Mouse (Mus musculus) layer of hippocampus, adult 2 months (tissue): Measurements from ENCODE around the gene C1qtnf5. TPM values are rescaled to one million over a fixed set of nuclear protein-coding genes. Genes with fewer than 3 reads are reported as not detected.
A peak's percentile ranks its signal among the peaks of the same experiment; 100 is the strongest.

Source experiments
- DNase-seq, 2 experiments: peaks; one replicate each; pipeline ENCODE4 v3.0.0; 2022; ENCODE audit warnings: low spot score in 2 of 2
- H3K27ac ChIP-seq: fragments of 200-600 bp; 2 replicates; pipeline ENCODE4 v1.8.1; 2022
- H3K4me3 ChIP-seq: fragments of 200-600 bp; 2 replicates; pipeline ENCODE4 v1.8.1; 2022; ENCODE audit warnings: mild to moderate bottlenecking
- CTCF ChIP-seq: fragments of 200-600 bp; conservative IDR thresholded peaks from 2 replicates; pipeline ENCODE4 v1.8.1; 2022; ENCODE audit warnings: antibody characterized with exemption, mild to moderate bottlenecking, moderate library complexity
- long read RNA-seq, 2 experiments: library from polyadenylated mRNA; stranded (forward); transcript quantifications; one replicate each; pipeline ENCODE4 v2.0.0; 2021; ENCODE audit warnings: borderline mapping rate in 2 of 2
- total RNA-seq, 2 experiments: library from RNA; stranded (reverse); gene quantifications; 2 replicates each; pipeline ENCODE4 v1.2.3; 2021

Gene C1qtnf5
- total RNA-seq: 10 to 100 TPM; 12.3 to 14.4 TPM
- long read RNA-seq, experiment 1, transcript C1qtnf5-204 (3 exons, 1,365 nt): major isoform, 10 of 18 reads
- long read RNA-seq, experiment 1, partial matches to known transcripts: 0 of 18 reads
- long read RNA-seq, experiment 1, other reads (novel, unspliced or antisense): 2 of 18 reads
- long read RNA-seq, experiment 2, transcript C1qtnf5-204 (3 exons, 1,365 nt): major isoform, 9 of 17 reads
- long read RNA-seq, experiment 2, partial matches to known transcripts: 0 of 17 reads
- long read RNA-seq, experiment 2, other reads (novel, unspliced or antisense): 2 of 17 reads

GRCm38 (mm10) chr9:44107110-44107509 lies at the start of gene C1qtnf5:
Gene C1qtnf5, plus strand, starts transcription at chr9:44107245.
- peak within 1 kb of the TSS; percentile 17 for H3K4me3 ChIP-seq

GRCm38 (mm10) chr9:44058606-44059005 lies 48.4 kb upstream of the C1qtnf5 start:
- TF ChIP-seq CTCF: no peak
- DNase-seq: no peak

More at GRCm38 (mm10) chr9:44107110-44107509, at the start of gene C1qtnf5:
- no peak for TF ChIP-seq CTCF
- H3K27ac ChIP-seq: peak within 1 kb of the TSS; percentile 83
- peak; percentile 65 to 80 for DNase-seq

GRCm38 (mm10) chr9:44065177-44065576 lies 41.9 kb upstream of the C1qtnf5 start:
- TF ChIP-seq CTCF: peak; percentile 55
- DNase-seq: no peak
- Histone ChIP-seq H3K4me3 (no peak overlapping the region), H3K27ac (no peak overlapping the region)

More at GRCm38 (mm10) chr9:44058606-44059005, 48.4 kb upstream of the C1qtnf5 start:
- H3K4me3 ChIP-seq: no peak overlapping the region
- H3K27ac ChIP-seq: no peak overlapping the region

DNA sequence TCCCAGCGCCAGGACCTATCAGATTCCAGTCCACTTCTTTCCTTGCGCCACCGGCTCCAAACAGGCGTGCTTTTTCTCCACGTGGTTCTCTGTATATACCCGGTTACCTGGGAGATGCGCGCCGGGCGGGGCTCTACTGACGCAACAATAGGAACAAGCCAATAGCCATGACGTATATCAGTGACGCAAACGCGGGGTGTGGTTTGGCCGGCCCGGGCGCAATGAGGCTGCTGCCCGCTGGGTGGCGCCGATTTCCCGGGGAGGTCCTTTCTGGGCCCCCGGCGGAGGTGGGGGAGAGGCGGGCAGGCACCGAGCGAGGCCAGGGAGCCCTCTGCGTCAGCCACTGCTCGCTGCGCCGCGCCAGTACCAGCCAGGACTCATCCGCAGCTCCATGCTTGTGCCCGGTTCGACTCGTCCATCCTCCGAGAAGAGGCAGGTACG lies 40.2 kb upstream of the C1qtnf5 start, which contains the start of gene Usp2:
Gene Usp2, plus strand, starts transcription at position 237 of the 441 bp plus-strand sequence.
- peak; percentile 98 for TF ChIP-seq CTCF
- DNase-seq: peak; percentile 99 to 100
- Histone ChIP-seq H3K27ac (peak within 1 kb of the TSS; percentile 97), H3K4me3 (peak within 1 kb of the TSS; percentile 84)

DNA sequence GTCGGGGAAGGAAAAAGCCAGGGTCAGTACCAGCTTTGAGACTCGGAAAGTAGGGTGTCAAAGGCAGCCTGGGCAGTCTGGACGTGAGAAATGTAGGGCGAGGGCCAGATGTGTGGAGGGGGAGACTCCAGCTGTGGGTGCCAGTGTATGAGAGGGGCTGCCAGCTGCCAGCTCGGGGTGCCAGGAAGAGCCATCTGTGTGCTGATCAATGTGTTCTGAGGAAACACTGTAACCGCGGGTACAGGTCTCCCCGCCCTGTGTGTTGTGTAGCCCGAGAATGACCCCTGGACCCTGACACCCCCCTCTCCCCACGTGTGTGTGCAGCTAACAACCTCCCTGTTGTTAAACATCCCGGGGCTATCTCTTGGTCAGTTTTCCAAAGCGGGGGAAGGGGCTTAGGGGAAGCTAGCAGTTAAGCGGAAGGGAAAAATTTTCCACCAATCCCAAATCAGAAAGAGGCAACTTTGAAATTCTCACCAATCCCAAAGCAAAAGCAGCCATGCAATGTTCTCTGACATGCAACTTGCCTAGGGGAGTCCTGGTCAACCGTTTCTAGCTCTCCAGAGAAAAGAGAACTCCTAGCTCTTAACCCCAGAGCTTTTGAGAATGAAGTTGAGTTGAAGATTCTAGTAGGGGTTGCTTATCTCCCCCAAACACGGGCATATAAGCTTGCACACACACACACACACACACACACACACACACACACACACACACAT lies 39.6 kb upstream of the C1qtnf5 start:
- no peak for DNase-seq
- no peak for TF ChIP-seq CTCF
- Histone ChIP-seq H3K4me3 (peak overlapping the region; percentile 84), H3K27ac (peak overlapping the region; percentile 97)

- TF ChIP-seq CTCF: no peak
- no peak for DNase-seq
- H3K4me3 ChIP-seq: peak overlapping the region; percentile 84; the same call in 1 of the 2 replicates
- H3K27ac ChIP-seq: no peak overlapping the region
These were observed 39.1 kb upstream of the C1qtnf5 start for GRCm38 (mm10) chr9:44067960-44068330.

- no peak overlapping the region for H3K27ac ChIP-seq
These were observed 37.8 kb upstream of the C1qtnf5 start for GRCm38 (mm10) chr9:44069252-44069651.

GRCm38 (mm10) chr9:44070113-44070843 lies 36.8 kb upstream of the C1qtnf5 start:
- no peak for DNase-seq

More at GRCm38 (mm10) chr9:44069252-44069651, 37.8 kb upstream of the C1qtnf5 start:
- no peak overlapping the region for H3K4me3 ChIP-seq
- no peak for DNase-seq
- no peak for TF ChIP-seq CTCF

DNA sequence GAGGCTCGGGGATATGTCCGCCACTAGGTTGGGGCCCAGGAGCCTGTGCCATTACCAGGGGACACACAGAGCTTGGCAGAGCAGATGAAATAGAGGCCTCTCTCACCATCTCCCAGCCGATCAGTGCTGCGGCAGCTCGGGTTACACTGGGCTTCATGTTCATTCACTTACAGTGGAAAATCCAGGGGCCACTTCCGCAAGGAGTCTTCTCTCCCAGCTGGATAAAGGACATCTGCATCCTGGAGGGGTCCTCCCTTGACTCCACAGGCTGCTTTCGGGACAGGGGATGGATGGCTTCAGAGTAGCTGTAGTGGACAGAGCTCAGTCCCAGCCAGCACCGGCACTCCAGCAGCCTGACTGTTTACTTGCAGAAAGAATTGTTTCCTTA lies 36.2 kb upstream of the C1qtnf5 start:
- H3K4me3 ChIP-seq: no peak overlapping the region
- TF ChIP-seq CTCF: no peak
- no peak for DNase-seq
- peak overlapping the region; percentile 93 for H3K27ac ChIP-seq

More at GRCm38 (mm10) chr9:44070113-44070843, 36.8 kb upstream of the C1qtnf5 start:
- no peak overlapping the region for H3K4me3 ChIP-seq
- H3K27ac ChIP-seq: peak overlapping the region; percentile 93; the same call in 1 of the 2 replicates
- TF ChIP-seq CTCF: no peak

DNA sequence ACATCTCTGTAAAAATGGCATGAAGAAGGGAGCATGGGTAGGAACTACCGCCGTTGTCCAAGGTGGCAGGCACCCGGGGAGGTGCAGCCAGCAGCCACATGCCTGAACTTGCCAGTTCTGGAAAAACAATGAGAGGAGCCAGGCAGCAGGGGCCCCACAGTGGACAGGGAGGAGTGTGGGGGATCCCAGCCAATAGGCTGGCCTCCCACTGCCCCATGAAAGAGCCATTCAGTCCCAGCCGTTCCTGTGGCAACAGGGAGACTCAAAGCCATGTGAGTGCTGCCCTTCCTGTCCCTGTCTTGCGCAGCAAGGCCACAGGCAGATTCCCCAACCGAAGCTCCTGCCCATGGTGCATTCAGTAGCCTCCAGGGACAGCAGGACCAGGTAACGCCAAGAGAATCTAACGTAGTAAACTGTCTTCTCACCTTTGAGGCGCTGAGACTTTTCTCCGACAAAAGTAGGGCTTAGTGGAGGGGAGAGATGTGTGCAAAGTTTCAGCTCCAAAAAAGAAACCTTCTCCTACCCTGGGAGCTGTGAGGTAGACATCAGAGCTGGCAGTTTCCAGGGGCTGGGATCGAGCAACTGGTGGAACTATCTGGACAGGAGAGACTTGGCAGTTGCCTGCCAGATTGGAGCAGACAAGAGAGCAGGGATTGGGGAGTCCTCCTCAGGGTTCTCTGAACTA lies 35.0 kb upstream of the C1qtnf5 start:
- peak in 1 of 2 experiments; percentile 76 for DNase-seq
- no peak for TF ChIP-seq CTCF
- H3K4me3 ChIP-seq: peak overlapping the region; percentile 42
- H3K27ac ChIP-seq: peak overlapping the region; percentile 93

- Histone ChIP-seq H3K4me3 (peak overlapping the region; percentile 42), H3K27ac (peak overlapping the region; percentile 93)
- DNase-seq: peak in 1 of 2 experiments; percentile 57
- TF ChIP-seq CTCF: no peak
These were observed 34.5 kb upstream of the C1qtnf5 start for GRCm38 (mm10) chr9:44072599-44072915.

DNA sequence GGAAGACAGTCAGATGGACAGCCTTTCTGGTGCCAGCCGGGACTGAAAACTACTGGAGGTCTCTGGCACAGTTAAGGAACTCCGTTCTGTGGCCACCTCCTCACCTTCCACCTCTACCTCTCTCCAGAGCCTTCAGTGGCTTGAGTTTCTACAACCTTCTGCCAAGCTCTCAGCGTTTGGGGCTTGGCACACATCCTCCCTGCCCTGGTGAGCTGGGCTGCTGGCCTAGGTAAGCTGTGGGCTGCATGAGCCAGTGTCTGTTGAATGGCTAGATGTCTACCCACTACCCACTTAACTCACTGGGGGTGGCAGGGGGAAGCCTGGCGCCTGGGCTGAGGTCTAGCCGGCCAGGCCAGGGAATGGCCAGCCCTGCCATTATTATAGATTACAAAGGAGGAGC lies 33.9 kb upstream of the C1qtnf5 start:
- no peak for TF ChIP-seq CTCF
- Histone ChIP-seq H3K4me3 (peak overlapping the region; percentile 42), H3K27ac (peak overlapping the region; percentile 93)
- DNase-seq: no peak
